Mouse (Mus musculus) common myeloid progenitor, adult 5-6 weeks (primary cell): ENCODE results near the gene Pfn4. TPM values are rescaled to one million over a fixed set of nuclear protein-coding genes. Genes with fewer than 3 reads are reported as not detected.
A peak's percentile ranks its signal among the peaks of the same experiment; 100 is the strongest.
"Not testable (repeated sequence)": the region's sequence is repeated elsewhere in the genome, so short reads cannot be mapped to it uniquely, and the experiment has no call there.

Experiments
- ATAC-seq: replicated peaks from 2 replicates; pipeline ENCODE4 v1.8.0; 2016; ENCODE audit warnings: low read depth, mild to moderate bottlenecking, moderate TSS enrichment, inconsistent platforms; ENCODE audit not compliant: poor library complexity, severe bottlenecking
- total RNA-seq: library from RNA; stranded (forward); fragments of 200-1000, 187-1606 nt; gene quantifications from 2 replicates; pipeline ENCODE4 v1.2.3, GENCODE M21; 2017

The Pfn4 gene
- total RNA-seq: 1.2 and 7.0 TPM in 2 replicates

GRCm38 (mm10) chr12:4768492-4769332 is at the start of gene Pfn4, which contains the start of gene Fam228b:
Gene Pfn4 (plus strand): TSS chr12:4769022.
Gene Fam228b (minus strand): TSS chr12:4769267.
- peak; percentile 97 for ATAC-seq

GRCm38 (mm10) chr12:4719066-4719761 is 49.6 kb upstream of the Pfn4 start:
- no peak for ATAC-seq

GRCm38 (mm10) chr12:4719762-4720754 is 48.8 kb upstream of the Pfn4 start:
- ATAC-seq: no peak

DNA sequence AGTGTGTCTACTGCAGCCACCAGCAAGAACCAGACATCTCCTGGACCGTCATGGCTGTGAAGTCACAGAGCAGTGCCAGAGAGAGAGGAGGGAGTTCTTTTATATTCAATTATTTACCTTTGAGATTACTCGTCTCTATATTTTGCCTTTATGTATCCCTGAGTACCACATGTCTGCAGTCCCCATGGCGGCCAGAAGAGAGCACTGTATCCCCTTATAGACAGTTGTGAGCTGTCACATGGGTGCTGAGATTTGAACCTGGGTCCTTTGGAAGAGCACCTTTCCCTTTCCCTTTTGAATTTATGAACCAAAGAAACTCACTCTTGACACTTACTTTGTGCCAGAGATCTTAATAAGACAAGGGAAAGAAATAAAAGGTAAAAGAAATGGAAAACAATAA is 39.7 kb upstream of the Pfn4 start:
- ATAC-seq: no peak

DNA sequence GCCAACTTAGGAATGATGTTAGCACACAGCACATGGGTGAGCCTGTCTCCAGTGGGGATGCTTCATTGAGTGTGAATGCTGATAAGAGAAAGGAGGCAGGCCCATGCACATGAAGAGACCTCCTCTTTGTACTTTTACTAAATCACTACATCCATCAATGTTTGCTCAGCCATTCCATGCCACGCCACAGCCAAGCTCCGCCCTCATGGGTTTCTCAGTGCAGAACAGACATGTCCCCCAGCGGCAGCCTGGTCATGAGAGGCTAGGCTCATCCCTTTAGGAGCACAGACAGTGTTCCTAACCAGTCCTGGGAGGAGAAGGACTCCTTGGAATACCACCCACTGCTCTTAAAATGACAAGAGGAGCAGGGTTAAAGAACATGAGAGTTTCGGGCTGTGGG is 37.2 kb upstream of the Pfn4 start:
- no peak for ATAC-seq

DNA sequence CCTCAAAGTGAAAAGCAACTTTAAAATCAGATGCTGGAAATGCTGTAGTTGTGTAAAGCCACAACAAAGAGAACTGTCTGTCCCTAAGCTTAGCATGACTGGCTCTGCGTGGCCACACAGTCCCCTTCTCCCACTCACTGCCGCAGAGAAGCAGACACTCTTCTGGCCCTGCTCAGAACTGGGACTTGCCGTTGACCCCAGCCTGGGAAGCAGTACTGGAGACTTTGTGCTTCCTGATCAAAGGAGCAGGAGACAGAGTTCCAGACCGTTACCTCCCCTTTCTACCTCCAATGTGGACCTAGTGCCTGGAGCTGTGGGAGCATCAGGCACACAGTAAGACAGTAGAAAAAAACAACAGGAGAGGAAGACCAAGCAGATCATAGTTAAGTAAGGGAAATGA is 36.5 kb upstream of the Pfn4 start:
- ATAC-seq: no peak

DNA sequence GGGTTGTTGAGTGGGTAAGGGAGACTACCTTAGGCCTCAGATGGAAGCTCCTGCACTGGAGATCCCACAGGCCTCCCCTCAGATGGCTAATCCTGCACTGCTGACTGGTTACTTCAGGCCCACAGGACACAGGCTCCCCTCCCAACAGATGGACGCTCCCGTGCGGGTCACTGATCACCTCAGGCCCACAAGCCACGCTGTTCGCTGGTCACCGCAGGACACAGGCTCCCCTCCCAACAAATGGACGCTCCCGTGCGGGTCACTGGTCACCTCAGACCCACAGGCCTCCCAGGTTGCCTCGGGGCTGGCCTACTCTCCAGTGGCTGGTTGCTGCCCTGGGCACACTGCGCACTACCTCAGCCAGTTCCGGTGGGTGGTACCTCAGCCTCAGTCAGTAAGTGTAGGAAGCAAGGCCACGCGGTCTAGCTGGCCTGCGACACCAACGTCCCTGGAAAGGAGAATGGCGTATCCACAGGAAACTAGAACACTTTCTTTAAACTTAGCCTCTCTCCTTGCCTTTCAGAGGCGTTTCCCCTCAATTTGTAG is 30.7 kb upstream of the Pfn4 start, which contains the start of gene Fam228a:
Gene Fam228a (minus strand): TSS at position 400 of the 546 bp plus-strand sequence.
- ATAC-seq: no peak

GRCm38 (mm10) chr12:4740823-4741222 is 28.0 kb upstream of the Pfn4 start:
- ATAC-seq: no peak

DNA sequence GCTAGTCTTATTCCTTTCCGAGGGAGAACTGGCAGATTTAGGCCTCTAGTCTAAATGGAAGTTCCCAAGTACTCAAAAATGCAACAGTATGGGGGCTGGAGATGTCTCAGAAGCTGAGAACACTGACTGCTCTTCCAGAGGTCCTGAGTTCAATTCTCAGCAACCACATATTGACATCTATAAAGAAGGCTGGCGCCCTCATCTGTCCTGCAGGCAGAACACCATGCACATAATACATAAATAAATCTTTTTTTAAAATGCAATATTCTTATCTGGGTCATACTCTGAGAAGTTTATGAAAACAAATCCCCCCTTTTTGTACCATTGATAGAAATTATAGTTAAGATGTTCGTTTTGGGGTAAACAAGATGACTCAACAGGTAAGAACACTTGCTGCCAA is 26.6 kb upstream of the Pfn4 start:
- ATAC-seq: no peak

- no peak for ATAC-seq
Observed at GRCm38 (mm10) chr12:4744486-4744885, 24.3 kb upstream of the Pfn4 start.

GRCm38 (mm10) chr12:4754451-4754850 is 14.4 kb upstream of the Pfn4 start:
- not testable (repeated sequence) for ATAC-seq

DNA sequence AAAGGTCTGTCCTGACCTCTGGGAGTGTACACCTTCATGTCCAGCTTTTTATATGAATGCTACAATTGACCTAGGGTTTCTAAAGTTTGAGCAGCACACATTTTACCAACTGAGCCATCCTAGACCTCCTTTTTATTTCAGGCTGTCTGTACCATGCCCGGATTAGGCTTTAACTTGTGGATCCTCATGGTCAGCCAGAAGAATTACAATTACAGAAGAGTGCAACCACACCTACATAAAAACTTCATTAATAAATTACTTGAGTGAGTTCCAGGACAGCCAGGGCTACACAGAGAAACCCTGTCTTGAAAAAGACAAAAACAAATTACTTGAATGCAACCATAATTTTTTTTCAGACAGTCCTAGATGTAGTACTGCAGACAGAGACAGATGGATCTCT is 11.8 kb upstream of the Pfn4 start:
- no peak for ATAC-seq

DNA sequence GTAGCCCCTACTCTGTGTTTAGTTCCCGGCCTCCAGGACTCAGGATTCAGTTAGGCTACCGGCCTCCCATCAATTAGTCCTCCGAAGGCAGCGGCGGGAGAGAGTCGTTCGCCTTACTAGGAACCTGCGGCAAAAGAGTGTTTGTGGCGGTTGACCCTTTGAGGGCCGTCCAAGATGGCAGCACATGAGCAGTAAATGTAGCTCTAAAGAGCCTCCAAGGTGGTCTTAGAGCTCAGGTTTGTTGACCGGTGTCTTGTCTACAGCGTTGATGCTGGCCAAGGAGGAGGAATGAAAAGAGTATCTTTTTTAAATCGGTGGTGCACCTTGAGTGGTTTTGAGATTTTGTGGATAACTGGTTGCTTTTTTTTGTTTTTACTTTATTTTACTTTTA is 506 bp downstream of the Pfn4 start:
- ATAC-seq: no peak

DNA sequence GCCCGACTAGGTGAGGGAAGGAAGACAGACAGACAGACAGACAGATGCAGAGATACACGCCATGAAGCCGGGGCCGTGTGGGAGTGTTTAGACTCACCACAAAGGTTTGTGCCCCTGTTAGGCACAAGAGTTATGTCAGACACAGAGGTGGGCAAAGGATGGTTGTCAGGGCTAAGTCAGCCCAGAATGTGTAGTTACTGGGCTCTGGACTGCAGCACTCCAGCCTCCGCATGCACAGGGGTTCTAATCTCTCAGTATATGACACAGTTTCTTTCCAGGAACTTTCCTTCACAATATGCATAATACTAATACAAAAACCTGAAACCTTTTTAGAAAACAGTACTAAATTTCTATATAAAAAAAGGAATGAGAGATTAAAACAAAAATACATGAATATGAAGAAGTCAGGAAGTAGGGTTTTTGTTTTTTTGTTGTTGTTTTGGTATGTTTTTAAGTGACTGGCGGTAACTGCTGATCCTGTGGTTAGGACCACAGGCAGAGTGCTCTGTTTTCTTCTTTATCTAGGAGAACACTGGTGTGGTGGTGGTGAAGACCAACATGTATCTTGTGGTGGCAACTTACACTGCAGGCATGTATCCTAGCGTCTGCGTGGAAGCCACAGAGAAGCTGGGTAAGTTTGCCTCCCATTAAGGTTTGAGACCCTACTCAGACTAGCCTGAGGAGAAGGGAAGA is 6.2 kb downstream of the Pfn4 start:
- peak; percentile 98 for ATAC-seq

GRCm38 (mm10) chr12:4775588-4775949 is 6.7 kb downstream of the Pfn4 start:
- ATAC-seq: peak; percentile 34

- no peak for ATAC-seq
Observed at GRCm38 (mm10) chr12:4777734-4778133, 8.9 kb downstream of the Pfn4 start.

- ATAC-seq: no peak
Observed at GRCm38 (mm10) chr12:4780245-4780644, 11.4 kb downstream of the Pfn4 start.

- ATAC-seq: peak; percentile 71
Observed at GRCm38 (mm10) chr12:4781270-4781669, 12.4 kb downstream of the Pfn4 start.

GRCm38 (mm10) chr12:4781725-4782404 is 13.0 kb downstream of the Pfn4 start:
- ATAC-seq: not testable (repeated sequence)
